Mouse (Mus musculus): ENCODE measurements around the gene St5.

Gene St5

GRCm38 (mm10) chr7:109633404-109634085 is 69.9 kb downstream of the St5 start:
- no peak for TF ChIP-seq GATA4 (IDR thresholded peaks at IDR 0.05; ENCODE audit: insufficient replicate concordance, low read length)

- TF ChIP-seq GATA4 (IDR thresholded peaks at IDR 0.05; ENCODE audit: insufficient replicate concordance, low read length) = no peak
Observed at GRCm38 (mm10) chr7:109631330-109631729, 72.1 kb downstream of the St5 start.

- no peak for TF ChIP-seq GATA4 (IDR thresholded peaks at IDR 0.05; ENCODE audit: insufficient replicate concordance, low read length)
Observed at GRCm38 (mm10) chr7:109629871-109630778, 73.3 kb downstream of the St5 start.

- TF ChIP-seq GATA4 (IDR thresholded peaks at IDR 0.05; ENCODE audit: insufficient replicate concordance, low read length) = peak; percentile 65; the same call in 1 of the 2 replicates
Observed at GRCm38 (mm10) chr7:109628935-109629609, 74.3 kb downstream of the St5 start.

- TF ChIP-seq GATA4 (IDR thresholded peaks at IDR 0.05; ENCODE audit: insufficient replicate concordance, low read length) = no peak
Observed at GRCm38 (mm10) chr7:109627851-109628250, 75.6 kb downstream of the St5 start.

- TF ChIP-seq GATA4 (IDR thresholded peaks at IDR 0.05; ENCODE audit: insufficient replicate concordance, low read length) = no peak
Observed at GRCm38 (mm10) chr7:109622234-109622838, 81.1 kb downstream of the St5 start.

GRCm38 (mm10) chr7:109620967-109621366 is 82.4 kb downstream of the St5 start:
- no peak for TF ChIP-seq GATA4 (IDR thresholded peaks at IDR 0.05; ENCODE audit: insufficient replicate concordance, low read length)

- no peak for TF ChIP-seq GATA4 (IDR thresholded peaks at IDR 0.05; ENCODE audit: insufficient replicate concordance, low read length)
Observed at GRCm38 (mm10) chr7:109620288-109620687, 83.1 kb downstream of the St5 start.

- no peak for TF ChIP-seq GATA4 (IDR thresholded peaks at IDR 0.05; ENCODE audit: insufficient replicate concordance, low read length)
Observed at GRCm38 (mm10) chr7:109618721-109619120, 84.7 kb downstream of the St5 start.

GRCm38 (mm10) chr7:109617838-109618237 is 85.6 kb downstream of the St5 start:
- no peak for TF ChIP-seq GATA4 (IDR thresholded peaks at IDR 0.05; ENCODE audit: insufficient replicate concordance, low read length)

- TF ChIP-seq GATA4 (IDR thresholded peaks at IDR 0.05; ENCODE audit: insufficient replicate concordance, low read length) = no peak
Observed at GRCm38 (mm10) chr7:109616034-109616979, 87.1 kb downstream of the St5 start.

GRCm38 (mm10) chr7:109615601-109616000 is 87.8 kb downstream of the St5 start:
- no peak for TF ChIP-seq GATA4 (IDR thresholded peaks at IDR 0.05; ENCODE audit: insufficient replicate concordance, low read length)

GRCm38 (mm10) chr7:109614939-109615338 is 88.5 kb downstream of the St5 start:
- no peak for TF ChIP-seq GATA4 (IDR thresholded peaks at IDR 0.05; ENCODE audit: insufficient replicate concordance, low read length)

GRCm38 (mm10) chr7:109613531-109614021 is 89.8 kb downstream of the St5 start:
- no peak for TF ChIP-seq GATA4 (IDR thresholded peaks at IDR 0.05; ENCODE audit: insufficient replicate concordance, low read length)
